Mouse (Mus musculus): ENCODE data around the gene Olfr1124. TPM values are rescaled to one million over a fixed set of nuclear protein-coding genes. Genes with fewer than 3 reads are reported as not detected.
"Not testable (repeated sequence)": the region's sequence is repeated elsewhere in the genome, so short reads cannot be mapped to it uniquely, and the experiment has no call there.

Olfr1124 gene
- total RNA-seq (2021): not detected
- long read RNA-seq, experiment 1: 0 reads
- long read RNA-seq, experiment 2: 0 reads

GRCm38 (mm10) chr2:87429975-87430374 lies at the start of gene Olfr1124:
TSS of gene Olfr1124 (plus strand) at chr2:87430275.
- intact Hi-C loops (cut with DNase I): no loop called here
- DNase-seq (ENCODE audit: low spot score in 2 of 2): no peak

DNA sequence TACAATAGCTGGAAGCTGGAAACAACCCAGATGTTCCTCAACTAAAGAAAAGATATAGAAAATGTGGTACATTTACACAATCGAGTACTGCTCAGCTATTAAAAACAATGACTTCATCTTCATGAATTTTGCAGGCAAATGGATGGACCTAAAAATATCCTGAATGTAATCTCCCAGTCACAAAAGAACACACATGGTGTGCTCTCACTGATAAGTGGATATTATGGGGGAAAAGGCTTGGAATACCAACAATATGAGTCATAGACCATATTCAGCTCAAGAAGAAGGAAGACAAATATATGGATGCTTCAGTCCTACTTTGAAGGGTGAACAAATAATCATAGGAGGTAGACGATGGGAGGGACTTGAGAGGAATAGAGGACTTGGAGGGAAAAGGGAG lies 46.1 kb upstream of the Olfr1124 start:
- DNase-seq (ENCODE audit: low spot score in 2 of 2): no peak
- intact Hi-C loops (cut with DNase I): no loop called here

DNA sequence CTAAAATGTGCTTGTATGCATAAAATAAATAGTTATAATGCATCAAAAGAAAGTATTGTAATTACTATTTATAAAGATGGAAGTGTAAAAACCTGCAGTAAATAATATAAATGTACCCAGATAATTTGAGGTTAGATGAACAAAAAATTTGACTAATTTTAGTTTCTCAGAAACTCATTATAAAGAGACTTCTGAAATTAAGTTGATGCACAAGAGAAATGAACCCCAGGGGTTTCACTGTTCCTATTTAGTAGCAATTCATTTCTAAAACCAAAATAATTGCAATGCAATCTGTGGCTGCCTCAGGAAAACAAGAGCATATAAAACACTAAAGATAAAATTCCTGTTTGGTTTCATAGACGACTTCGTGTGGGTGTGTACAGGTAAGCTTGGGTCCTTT lies 44.5 kb upstream of the Olfr1124 start, which contains the start of gene Olfr1122:
Gene Olfr1122, plus strand, starts transcription at position 301 of the 400 bp plus-strand sequence.
- intact Hi-C loops (cut with DNase I): no loop called here

GRCm38 (mm10) chr2:87393605-87394004 lies 36.5 kb upstream of the Olfr1124 start:
- DNase-seq (ENCODE audit: low spot score in 2 of 2); intact Hi-C loops (cut with DNase I): not testable (repeated sequence)

More for the DNA sequence above, 44.5 kb upstream of the Olfr1124 start, which contains the start of gene Olfr1122:
- DNase-seq (ENCODE audit: low spot score in 2 of 2): no peak

DNA sequence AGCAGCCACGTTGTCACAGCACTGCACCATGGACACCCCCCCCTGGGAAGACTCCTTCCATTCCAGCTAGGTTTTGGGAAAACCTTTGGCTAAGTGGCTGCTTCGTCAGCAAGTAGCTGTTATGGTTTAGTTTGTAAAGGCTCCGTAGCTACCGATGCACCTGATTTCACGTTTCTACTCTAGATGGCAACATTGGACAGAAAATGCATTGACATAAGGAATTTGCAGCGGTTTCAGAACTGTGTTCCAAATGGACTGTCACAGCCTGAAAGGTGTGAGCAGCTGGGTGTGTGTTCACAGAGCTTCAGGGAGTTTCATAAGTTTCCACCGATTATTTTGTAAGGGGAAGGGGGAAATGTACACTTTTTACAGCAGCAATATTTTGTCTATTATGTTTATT lies 35.4 kb upstream of the Olfr1124 start:
- intact Hi-C loops (cut with DNase I): not testable (repeated sequence)

GRCm38 (mm10) chr2:87416335-87416734 lies 13.7 kb upstream of the Olfr1124 start, which contains the start of gene Olfr1123:
TSS of gene Olfr1123 (plus strand) at chr2:87416635.
- DNase-seq (ENCODE audit: low spot score in 2 of 2): no peak
- intact Hi-C loops (cut with DNase I): no loop called here

More for the DNA sequence above, 35.4 kb upstream of the Olfr1124 start:
- DNase-seq (ENCODE audit: low spot score in 2 of 2): peak; percentile 6 to 15

DNA sequence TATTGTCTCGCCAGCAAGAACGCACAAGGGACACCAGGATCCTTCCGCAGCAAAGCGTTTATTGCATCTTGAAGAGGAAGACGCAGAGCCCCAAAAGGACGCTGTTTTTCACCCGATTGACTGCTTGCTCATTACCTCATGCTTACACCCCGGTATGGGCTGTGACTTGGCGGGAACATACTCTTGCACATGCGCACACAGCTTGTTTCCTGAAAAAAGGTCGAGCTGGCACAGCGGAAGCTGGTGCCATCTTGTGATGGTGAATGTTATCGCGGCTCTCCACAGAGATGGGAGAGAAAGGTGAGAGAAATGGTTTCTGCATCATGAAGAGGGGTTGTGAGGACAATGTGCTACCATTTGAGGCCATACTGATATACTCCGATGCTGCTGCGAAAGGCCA lies 7.7 kb downstream of the Olfr1124 start:
- intact Hi-C loops (cut with DNase I): no loop called here
- DNase-seq (ENCODE audit: low spot score in 2 of 2): no peak

GRCm38 (mm10) chr2:87453662-87454061 lies 23.6 kb downstream of the Olfr1124 start, which contains the start of gene Olfr1126:
TSS of gene Olfr1126 (plus strand) at chr2:87453962.
- DNase-seq (ENCODE audit: low spot score in 2 of 2): no peak
- intact Hi-C loops (cut with DNase I): no loop called here

DNA sequence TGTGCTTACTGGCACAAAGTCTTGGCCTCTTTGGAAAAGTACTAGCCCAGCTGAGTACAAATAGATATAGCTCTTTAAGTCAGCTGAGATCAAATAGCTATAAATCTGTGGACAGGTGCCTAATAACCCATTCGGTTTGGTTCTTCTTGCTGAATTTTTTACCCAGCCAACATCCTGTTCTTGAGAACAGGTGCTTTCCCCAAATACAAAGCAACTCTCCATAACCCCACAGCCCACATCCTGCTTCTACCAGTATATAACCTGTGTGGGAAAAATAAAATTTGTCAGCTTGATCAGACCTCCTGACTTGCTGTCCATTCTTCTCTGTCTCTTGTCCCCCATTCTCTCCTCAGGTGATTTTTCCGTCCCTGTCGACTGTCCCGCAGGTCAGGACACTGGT lies 31.7 kb downstream of the Olfr1124 start:
- intact Hi-C loops (cut with DNase I): no loop called here
- no peak for DNase-seq (ENCODE audit: low spot score in 2 of 2)

DNA sequence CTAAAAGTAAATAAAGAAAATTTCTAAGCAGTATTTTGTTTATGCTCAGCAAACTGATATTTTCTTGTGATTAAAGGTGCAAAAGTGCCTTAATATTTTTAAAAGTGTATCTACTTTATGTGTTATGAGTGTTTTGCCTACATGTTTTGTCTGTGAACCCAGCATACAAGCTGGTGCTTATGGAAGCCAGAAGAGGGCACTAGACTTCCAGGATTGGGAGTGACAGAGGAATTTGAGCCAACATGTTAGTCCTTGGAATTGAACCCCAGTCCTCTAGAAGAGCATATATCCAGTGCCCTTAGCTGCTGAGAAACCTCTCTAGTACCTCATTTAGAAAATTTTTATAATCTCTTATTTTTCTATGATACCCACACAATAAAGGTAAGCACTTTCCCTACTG lies 50.1 kb downstream of the Olfr1124 start:
- intact Hi-C loops (cut with DNase I): no loop called here
- no peak for DNase-seq (ENCODE audit: low spot score in 2 of 2)

DNA sequence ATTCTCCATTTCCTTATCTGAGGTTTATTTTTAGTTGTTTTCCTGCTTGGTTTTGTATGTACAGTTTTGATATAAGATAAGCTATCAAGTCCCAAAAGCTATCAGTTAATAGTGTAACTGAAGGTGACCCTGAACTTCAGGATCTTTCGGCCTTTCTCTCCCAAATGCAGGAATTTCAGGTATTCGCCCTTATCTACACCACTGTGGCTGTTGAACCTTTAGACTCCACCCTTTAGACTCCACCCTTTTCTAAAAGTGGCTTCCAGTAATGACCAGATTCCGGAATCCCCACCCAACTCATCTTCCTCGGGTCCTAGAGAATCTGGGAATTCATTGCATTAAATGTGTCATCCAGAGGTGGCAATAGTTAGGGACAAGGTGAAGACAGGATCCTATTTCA lies 51.1 kb downstream of the Olfr1124 start:
- intact Hi-C loops (cut with DNase I): no loop called here
- no peak for DNase-seq (ENCODE audit: low spot score in 2 of 2)

DNA sequence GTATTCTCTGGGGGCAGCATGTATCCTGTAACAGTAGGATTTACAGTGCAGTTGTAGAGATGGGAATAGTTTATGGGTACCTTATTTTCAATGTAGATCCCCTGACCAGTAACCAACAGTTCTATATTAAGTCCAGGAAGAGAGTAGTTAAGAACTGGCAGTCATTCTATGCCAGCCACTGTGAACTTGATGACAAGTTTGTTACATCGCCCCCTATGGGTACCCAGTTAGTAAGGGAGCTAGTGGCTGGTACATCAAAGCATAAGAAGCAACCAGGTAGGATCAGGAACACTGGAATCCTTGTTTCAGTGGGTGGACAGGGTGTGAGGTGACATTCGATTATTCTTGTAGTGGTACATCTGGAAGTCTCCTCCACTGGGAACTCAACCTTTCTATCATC lies 52.2 kb downstream of the Olfr1124 start:
- no peak for DNase-seq (ENCODE audit: low spot score in 2 of 2)
- intact Hi-C loops (cut with DNase I): no loop called here

Other genes starting within 250 kb of the Olfr1124 start
- gene Olfr1112, start 242.5 kb upstream of the Olfr1124 start, total RNA-seq (2021): not detected
- gene Olfr1113, start 221.3 kb upstream of the Olfr1124 start, total RNA-seq (2021): not detected
- gene Olfr1115, start 182.3 kb upstream of the Olfr1124 start, total RNA-seq (2021): not detected
- not detected for gene Olfr1116, start 162.7 kb upstream of the Olfr1124 start, total RNA-seq (2021)
- not detected for gene Olfr1118, start 122.7 kb upstream of the Olfr1124 start, total RNA-seq (2021)
- not detected for gene Olfr1120, start 75.5 kb upstream of the Olfr1124 start, total RNA-seq (2021)
- gene Olfr1121, start 60.4 kb upstream of the Olfr1124 start, total RNA-seq (2021): not detected
- gene Olfr1122, start 44.4 kb upstream of the Olfr1124 start, total RNA-seq (2021): under 1 TPM in 1 of 2 experiments, not detected in 1; 0.07 TPM
- gene Olfr1123, start 13.6 kb upstream of the Olfr1124 start, total RNA-seq (2021): not detected
- gene Olfr1126, start 23.7 kb downstream of the Olfr1124 start, total RNA-seq (2021): not detected
- not detected for gene Pramel7, start 66.8 kb downstream of the Olfr1124 start, total RNA-seq (2021)
- not detected for gene Pramel6, start 76.3 kb downstream of the Olfr1124 start, total RNA-seq (2021)
- not detected for gene Olfr153, start 101.5 kb downstream of the Olfr1124 start, total RNA-seq (2021)
- not detected for gene Olfr1128, start 115.3 kb downstream of the Olfr1124 start, total RNA-seq (2021)
- not detected for gene Olfr1129, start 143.6 kb downstream of the Olfr1124 start, total RNA-seq (2021)
- not detected for gene Olfr1130, start 175.9 kb downstream of the Olfr1124 start, total RNA-seq (2021)
- not detected for gene Olfr1131, start 196.8 kb downstream of the Olfr1124 start, total RNA-seq (2021)
- gene Olfr1132, start 207.3 kb downstream of the Olfr1124 start, total RNA-seq (2021): not detected
- not detected for gene Olfr1133, start 217.1 kb downstream of the Olfr1124 start, total RNA-seq (2021)
- not detected for gene Olfr1134, start 228.2 kb downstream of the Olfr1124 start, total RNA-seq (2021)
- gene Olfr1135, start 243.4 kb downstream of the Olfr1124 start, total RNA-seq (2021): not detected

Measured in left cerebral cortex, postnatal 14 days (tissue).